Mouse (Mus musculus): ENCODE data around the gene Pip5k1b. TPM values are rescaled to one million over a fixed set of nuclear protein-coding genes. Genes with fewer than 3 reads are reported as not detected.

Gene Pip5k1b
- polyA plus RNA-seq, 1 experiment from 2014 or later, result 1.2 TPM

DNA sequence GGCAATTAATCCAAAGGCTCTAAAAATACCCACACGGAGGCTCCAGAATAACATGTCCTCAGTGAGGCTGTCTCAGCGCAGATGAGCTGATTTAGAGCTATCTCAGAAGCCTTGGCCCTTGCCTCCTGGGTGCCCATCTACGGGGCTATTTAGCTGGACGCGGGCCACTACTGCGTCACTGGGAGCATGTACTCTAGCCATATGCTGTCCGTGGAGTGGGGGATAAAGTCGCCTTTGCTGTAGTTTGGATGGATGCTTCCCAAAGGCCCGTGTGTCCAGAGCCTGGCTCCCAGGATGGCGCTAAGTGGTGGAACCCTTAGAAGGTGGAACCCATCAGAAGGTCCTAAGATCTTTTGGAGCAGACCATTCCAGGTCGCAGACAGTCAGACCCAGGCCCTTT is 241.0 kb downstream of the Pip5k1b start:
- no peak overlapping the region for H3K27ac ChIP-seq (replicated peaks)
- DNase-seq (ENCODE audit: low spot score), result no peak

DNA sequence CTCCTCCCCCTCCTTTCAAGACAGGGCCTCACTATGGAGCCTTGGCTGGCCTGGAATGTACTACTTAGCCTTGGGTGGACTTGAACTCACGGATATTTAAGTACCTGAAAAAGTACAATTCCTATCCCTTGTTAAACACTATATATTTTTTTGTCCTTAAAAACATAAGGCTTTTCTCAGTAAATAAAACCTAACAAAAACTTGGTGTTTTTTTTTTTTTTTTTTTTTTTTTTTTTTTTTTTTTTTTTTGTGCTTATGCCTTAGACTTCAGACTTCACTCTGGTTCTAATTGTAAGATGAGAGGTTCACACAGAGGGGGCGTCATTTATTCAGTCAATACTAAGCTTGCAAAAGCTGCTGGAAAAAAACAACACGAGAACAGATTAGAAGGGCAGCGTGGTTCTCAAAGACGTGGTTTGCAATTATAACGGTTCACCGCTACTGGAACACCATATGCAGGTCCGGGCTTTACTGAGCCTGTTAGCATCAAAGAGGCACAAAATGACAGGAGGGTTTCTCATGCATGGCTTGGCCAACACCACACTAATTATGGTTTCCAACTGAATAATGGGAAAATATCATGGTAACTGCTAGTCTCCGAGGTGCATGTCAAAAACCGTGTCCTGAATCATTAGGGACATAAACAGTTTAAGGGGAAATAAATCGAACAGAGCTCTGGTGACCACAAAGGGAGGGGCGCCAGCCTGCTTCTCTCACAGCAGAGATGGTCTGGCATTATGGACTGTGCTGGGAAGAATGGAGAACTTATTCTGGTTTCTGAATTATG is 242.9 kb downstream of the Pip5k1b start:
- no peak for DNase-seq (ENCODE audit: low spot score)
- no peak overlapping the region for H3K4me3 ChIP-seq
- 68% methylated on average over 12 of the region's 12 CpGs for WGBS

More for the DNA sequence above, 241.0 kb downstream of the Pip5k1b start:
- Histone ChIP-seq H3K27me3 (replicated peaks; ENCODE audit: low read depth, poor library complexity, severe bottlenecking) (no peaks in the 10 kb centered on the region), H3K9me3 (no peaks in the 10 kb centered on the region), H3K4me3 (no peak overlapping the region), H3K4me1 (peaks cover 11% of the 10 kb centered on the region; the same call in 1 of the 2 replicates), H3K36me3 (replicated peaks) (no peaks in the 10 kb centered on the region)
- WGBS, result 92% methylated on average over 11 of the region's 11 CpGs

DNA sequence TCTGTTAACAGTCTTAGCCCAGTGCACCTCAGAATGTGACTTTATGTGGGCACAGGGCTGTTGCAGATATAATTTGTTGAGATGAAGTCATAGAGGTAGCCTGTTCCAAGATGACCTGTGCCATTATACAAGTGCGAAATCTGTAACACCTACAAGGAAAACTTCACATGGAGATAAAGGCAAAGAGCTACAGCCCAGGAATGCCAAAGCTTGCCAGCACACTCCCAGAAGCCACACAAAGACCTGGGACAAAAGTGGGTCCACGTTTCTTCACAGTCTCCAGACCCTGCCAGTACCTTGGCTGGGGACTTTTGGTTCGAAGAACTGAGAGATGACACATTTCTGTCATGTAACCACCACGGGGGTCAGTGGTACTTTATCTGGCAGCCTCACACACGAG is 243.6 kb downstream of the Pip5k1b start:
- Histone ChIP-seq H3K9me3 (no peaks in the 10 kb centered on the region), H3K4me3 (no peak overlapping the region), H3K27me3 (replicated peaks; ENCODE audit: low read depth, poor library complexity, severe bottlenecking) (no peaks in the 10 kb centered on the region), H3K36me3 (replicated peaks) (no peaks in the 10 kb centered on the region), H3K4me1 (peaks cover 21% of the 10 kb centered on the region), H3K27ac (replicated peaks) (no peak overlapping the region)
- WGBS, result 88% methylated on average over 5 of the region's 5 CpGs
- no peak for DNase-seq (ENCODE audit: low spot score)

More for the DNA sequence above, 242.9 kb downstream of the Pip5k1b start:
- peaks cover 19% of the 10 kb centered on the region for H3K4me1 ChIP-seq
- H3K27ac ChIP-seq (replicated peaks), result no peak overlapping the region
- no peaks in the 10 kb centered on the region for H3K9me3 ChIP-seq
- no peaks in the 10 kb centered on the region for H3K27me3 ChIP-seq (replicated peaks; ENCODE audit: low read depth, poor library complexity, severe bottlenecking)
- no peaks in the 10 kb centered on the region for H3K36me3 ChIP-seq (replicated peaks)

DNA sequence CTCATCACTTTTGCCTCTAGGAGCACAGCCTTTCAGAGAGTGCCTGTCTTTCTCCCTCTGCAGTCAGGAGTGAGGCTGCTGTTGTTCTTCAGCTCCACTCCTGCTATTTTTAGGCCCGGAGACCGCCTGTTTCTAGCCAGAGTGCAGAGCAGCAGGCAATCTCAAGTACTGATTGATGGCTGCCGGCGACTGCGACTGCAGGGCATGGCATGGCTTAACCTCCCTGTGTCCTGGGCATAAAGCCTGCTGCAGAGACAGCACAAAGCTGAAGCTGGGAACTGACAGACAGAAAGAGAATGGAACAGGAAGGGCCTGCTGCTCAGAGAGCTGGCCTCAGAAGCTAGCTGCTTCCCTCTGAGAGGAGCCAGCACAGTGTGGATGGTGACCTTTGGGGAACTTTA is 247.4 kb downstream of the Pip5k1b start:
- Histone ChIP-seq H3K9me3 (no peaks in the 10 kb centered on the region), H3K4me1 (peaks cover 13% of the 10 kb centered on the region), H3K27me3 (replicated peaks; ENCODE audit: low read depth, poor library complexity, severe bottlenecking) (peaks cover 6% of the 10 kb centered on the region; the same call in 1 of the 2 replicates), H3K4me3 (peak overlapping the region; percentile 2; the same call in 1 of the 2 replicates), H3K27ac (replicated peaks) (peak overlapping the region; percentile 62), H3K36me3 (replicated peaks) (no peaks in the 10 kb centered on the region)
- 8% methylated on average over 5 of the region's 5 CpGs for WGBS
- peak; percentile 43 for DNase-seq (ENCODE audit: low spot score)

DNA sequence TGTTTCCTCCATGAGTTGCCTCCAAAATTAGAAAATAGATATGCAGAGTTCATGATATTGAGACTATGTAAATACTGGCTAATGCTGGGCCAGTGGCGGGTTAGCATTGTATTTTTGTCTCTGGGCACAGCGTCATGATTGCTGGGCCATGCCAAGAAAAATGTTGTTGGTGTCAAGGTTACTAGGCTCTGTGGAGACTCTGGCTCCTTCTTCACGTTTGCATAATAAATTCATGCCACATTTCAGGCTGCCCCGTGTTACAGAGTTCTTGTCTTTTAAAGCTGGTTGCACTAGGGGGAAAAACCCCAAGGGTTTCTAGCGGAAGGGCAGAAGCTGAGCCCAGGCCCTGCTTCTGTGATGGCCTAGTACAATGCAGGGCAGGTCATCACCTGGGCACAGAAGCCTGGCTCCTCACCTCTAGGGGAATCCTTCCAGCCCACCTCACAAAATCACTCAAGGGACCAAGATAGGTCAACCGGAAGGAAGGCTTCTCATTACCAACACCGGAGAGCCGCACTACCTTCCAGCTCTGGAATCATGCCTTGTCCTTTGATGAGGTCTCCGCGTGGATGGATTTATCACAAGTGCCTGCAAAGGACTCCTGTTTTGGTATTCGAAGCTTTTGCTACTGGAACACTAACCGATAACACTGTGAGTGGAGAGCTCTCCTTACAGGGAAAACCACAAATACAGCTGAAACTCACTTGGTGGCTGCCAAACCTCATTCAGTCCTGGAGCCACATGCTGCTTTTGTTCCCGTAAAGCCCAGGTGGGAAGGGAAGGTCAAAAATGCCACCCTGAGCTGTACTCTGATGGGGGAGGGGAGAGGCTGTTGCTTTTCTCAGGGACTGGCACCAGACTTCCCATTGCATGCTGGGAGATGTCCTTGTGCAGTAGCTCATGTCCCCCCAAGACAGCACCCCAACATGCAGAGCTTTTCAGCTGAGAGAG is 248.1 kb downstream of the Pip5k1b start:
- Histone ChIP-seq H3K9me3 (no peaks in the 10 kb centered on the region), H3K36me3 (replicated peaks) (no peaks in the 10 kb centered on the region), H3K27me3 (replicated peaks; ENCODE audit: low read depth, poor library complexity, severe bottlenecking) (peaks cover 12% of the 10 kb centered on the region; the same call in 1 of the 2 replicates), H3K4me3 (0 out of 2 replicates have a peak overlapping the region, but pooled peaks have one; percentile 2), H3K27ac (replicated peaks) (peak overlapping the region; percentile 62), H3K4me1 (peaks cover 13% of the 10 kb centered on the region)
- no peak for DNase-seq (ENCODE audit: low spot score)
- WGBS, result 66% methylated on average over 13 of the region's 13 CpGs

DNA sequence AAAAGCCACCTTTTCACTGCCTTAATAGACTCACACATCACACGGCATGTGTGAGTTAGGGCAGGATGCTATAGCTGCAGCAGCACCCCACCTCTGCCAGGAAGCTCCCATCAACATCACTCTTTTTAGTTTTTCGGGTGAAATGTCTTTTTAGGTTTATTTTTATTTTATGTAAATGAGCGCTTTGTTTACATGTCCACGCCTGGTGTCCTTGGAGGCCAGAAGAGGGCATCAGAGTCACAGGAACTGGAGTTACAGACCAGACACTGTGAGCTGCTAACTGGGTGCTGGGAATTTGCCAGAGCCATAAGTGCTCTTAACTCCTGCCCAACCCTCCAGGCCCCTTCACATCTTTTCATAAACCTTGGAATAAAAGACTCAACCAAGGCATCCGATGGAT is 249.3 kb downstream of the Pip5k1b start:
- WGBS, result 91% methylated on average over 5 of the region's 5 CpGs
- no peaks in the 10 kb centered on the region for H3K36me3 ChIP-seq (replicated peaks)
- no peak overlapping the region for H3K4me3 ChIP-seq
- H3K27me3 ChIP-seq (replicated peaks; ENCODE audit: low read depth, poor library complexity, severe bottlenecking), result peaks cover 13% of the 10 kb centered on the region; the same call in 1 of the 2 replicates
- H3K9me3 ChIP-seq, result no peaks in the 10 kb centered on the region
- H3K27ac ChIP-seq (replicated peaks), result no peak overlapping the region
- H3K4me1 ChIP-seq, result peaks cover 25% of the 10 kb centered on the region
- DNase-seq (ENCODE audit: low spot score), result no peak

DNA sequence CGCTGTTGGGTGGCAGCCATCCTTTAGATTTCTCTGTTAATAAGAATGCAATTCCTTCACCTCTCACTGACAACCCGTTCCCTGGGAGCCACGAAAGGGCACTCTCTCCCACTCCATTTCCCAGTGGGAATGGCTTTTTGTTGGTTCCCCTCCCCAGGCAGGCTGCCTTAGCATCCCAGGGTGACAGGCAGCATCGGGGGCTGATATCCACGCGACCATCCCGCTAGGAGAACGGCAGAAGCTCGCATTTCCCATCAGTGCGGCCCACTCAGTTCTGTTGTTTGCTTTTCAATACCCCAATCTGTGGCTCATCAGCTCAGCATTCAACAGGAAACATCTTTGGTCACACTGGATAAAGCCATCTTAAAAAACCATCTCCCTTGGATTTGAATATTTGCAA is 253.5 kb downstream of the Pip5k1b start:
- Histone ChIP-seq H3K27ac (replicated peaks) (no peak overlapping the region), H3K27me3 (replicated peaks; ENCODE audit: low read depth, poor library complexity, severe bottlenecking) (peaks cover 17% of the 10 kb centered on the region; the same call in 1 of the 2 replicates), H3K4me3 (no peak overlapping the region), H3K36me3 (replicated peaks) (no peaks in the 10 kb centered on the region), H3K9me3 (no peaks in the 10 kb centered on the region), H3K4me1 (peaks cover 17% of the 10 kb centered on the region)
- 45% methylated on average over 10 of the region's 10 CpGs for WGBS
- DNase-seq (ENCODE audit: low spot score), result no peak

DNA sequence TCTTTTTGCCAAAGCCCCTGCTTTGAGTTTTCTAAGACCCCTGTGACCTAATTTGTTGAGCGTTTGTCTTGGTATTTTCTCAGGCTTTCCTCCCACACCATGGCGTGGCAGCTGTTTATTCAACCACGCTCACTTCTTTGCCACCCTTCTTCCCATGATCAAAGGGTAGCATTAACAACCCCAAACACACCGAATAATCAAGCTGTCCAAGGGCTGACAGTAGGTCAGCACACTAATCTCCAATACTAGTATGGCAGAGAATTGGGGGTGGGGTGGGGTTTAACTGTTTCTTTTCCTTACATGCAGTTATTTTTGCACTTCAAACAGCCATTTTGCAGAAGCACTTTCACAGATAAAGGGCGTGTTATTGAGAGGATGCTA is 253.9 kb downstream of the Pip5k1b start:
- Histone ChIP-seq H3K4me3 (peak overlapping the region; percentile 50; the same call in 1 of the 2 replicates), H3K36me3 (replicated peaks) (no peaks in the 10 kb centered on the region), H3K9me3 (no peaks in the 10 kb centered on the region), H3K4me1 (peaks cover 17% of the 10 kb centered on the region), H3K27me3 (replicated peaks; ENCODE audit: low read depth, poor library complexity, severe bottlenecking) (peaks cover 17% of the 10 kb centered on the region; the same call in 1 of the 2 replicates), H3K27ac (replicated peaks) (no peak overlapping the region)
- 16% methylated on average over 5 of the region's 5 CpGs for WGBS
- no peak for DNase-seq (ENCODE audit: low spot score)

DNA sequence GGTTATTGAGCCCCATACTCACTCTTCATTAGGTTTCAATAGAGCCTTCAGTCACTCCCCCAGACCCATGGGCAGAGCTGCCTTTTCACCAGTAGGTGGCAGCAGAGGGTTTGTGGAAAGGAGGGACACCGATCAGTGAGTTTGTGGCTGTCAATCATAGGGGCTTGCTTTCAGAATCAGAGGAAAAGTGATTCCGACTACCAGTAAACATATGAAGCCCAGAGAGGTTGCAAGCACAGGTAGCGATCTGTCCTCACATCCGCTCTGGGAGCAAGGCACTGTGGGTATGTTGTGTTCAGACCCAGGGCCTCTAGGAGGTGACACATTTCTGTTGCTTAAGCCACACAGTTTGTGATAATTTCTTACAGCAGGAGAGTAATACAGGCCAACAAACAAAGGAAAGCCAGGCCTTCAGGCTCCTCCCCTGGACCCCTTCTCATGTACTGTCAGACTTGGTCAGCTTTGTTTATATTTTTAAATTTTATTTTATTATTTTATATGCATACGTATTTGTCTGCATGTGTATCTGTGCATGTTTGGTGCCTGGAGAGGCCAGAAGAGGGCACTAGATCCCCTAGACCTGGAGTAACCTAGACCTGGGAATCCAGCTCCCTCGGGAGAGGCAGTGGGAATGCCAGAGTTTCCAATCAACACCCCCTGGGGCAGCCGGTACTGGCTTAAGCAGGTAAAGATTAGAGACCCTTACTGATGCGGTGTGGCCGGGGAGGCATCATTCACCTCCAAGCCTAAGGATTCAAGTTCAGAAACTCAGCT is 254.5 kb downstream of the Pip5k1b start:
- peaks cover 17% of the 10 kb centered on the region; the same call in 1 of the 2 replicates for H3K27me3 ChIP-seq (replicated peaks; ENCODE audit: low read depth, poor library complexity, severe bottlenecking)
- H3K4me3 ChIP-seq, result peak overlapping the region; percentile 50
- no peaks in the 10 kb centered on the region for H3K36me3 ChIP-seq (replicated peaks)
- H3K9me3 ChIP-seq, result no peaks in the 10 kb centered on the region
- peaks cover 17% of the 10 kb centered on the region for H3K4me1 ChIP-seq
- peak; percentile 84 for DNase-seq (ENCODE audit: low spot score)
- WGBS, result 2% methylated on average over 9 of the region's 9 CpGs
- H3K27ac ChIP-seq (replicated peaks), result no peak overlapping the region

DNA sequence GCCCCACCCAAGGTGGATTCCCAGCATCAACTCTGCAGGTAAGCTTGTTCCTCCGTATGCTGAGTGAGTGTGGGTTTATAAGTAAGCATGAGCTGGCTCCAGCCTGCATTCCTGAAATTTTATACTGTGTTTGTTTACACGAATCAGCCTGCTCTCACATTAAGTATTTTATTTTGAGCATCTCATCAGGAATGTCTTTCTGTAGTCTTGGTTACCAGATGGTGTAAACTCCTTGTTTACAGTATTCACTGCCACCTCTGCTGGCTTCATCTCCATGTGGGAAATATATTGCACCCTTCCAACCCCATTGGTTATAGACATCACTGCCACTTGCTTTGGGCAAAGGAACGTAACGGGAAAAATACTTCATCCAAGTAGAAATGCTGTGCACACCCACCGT is 262.1 kb downstream of the Pip5k1b start:
- H3K4me3 ChIP-seq, result no peak overlapping the region
- H3K27me3 ChIP-seq (replicated peaks; ENCODE audit: low read depth, poor library complexity, severe bottlenecking), result 0 out of 2 replicates have a peak, but pooled peaks cover 2% of the 10 kb centered on the region
- H3K4me1 ChIP-seq, result 0 out of 2 replicates have a peak, but pooled peaks cover under 1% of the 10 kb centered on the region
- WGBS, result 84% methylated on average over 5 of the region's 5 CpGs
- no peak for DNase-seq (ENCODE audit: low spot score)
- no peaks in the 10 kb centered on the region for H3K36me3 ChIP-seq (replicated peaks)
- no peak overlapping the region for H3K27ac ChIP-seq (replicated peaks)
- H3K9me3 ChIP-seq, result no peaks in the 10 kb centered on the region

DNA sequence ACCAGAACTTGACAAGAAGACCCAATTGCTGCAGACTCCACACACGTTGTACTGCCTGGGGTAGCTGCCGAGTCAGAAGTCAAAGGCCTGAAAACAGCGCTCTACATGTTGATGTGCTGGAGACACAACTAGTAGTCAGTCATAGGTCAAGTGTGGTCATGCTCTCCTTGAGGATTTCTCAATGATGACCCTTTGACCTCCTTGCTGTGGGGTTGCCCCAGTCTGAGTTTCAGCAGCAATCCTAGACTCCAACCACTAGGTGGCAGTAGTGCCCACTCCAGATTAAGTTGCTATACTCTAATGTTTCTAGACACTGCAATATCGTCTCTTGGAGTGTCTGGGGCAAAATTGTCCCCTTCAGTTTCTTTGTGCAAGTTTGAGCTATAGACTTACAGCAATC is 271.5 kb downstream of the Pip5k1b start:
- H3K4me3 ChIP-seq, result no peak overlapping the region
- DNase-seq (ENCODE audit: low spot score), result peak; percentile 60
- H3K9me3 ChIP-seq, result no peaks in the 10 kb centered on the region
- no peaks in the 10 kb centered on the region for H3K36me3 ChIP-seq (replicated peaks)
- 52% methylated on average over 4 of the region's 4 CpGs for WGBS
- no peaks in the 10 kb centered on the region for H3K27me3 ChIP-seq (replicated peaks; ENCODE audit: low read depth, poor library complexity, severe bottlenecking)
- H3K27ac ChIP-seq (replicated peaks), result no peak overlapping the region
- H3K4me1 ChIP-seq, result peaks cover 9% of the 10 kb centered on the region

Data from embryonic facial prominence, embryonic 10.5 days (tissue).